Mouse (Mus musculus): Measurements from ENCODE around the gene Ispd.

- TF ChIP-seq CTCF (IDR thresholded peaks at IDR 0.05; ENCODE audit: extremely low read depth, insufficient read depth, low read length) (no peak), POLR2A (IDR thresholded peaks at IDR 0.05; ENCODE audit: extremely low read depth, insufficient read depth, low read length) (no peak)
These were observed 185.7 kb downstream of the Ispd start for GRCm38 (mm10) chr12:36566974-36567373.
